Mouse (Mus musculus): ENCODE measurements around the gene Zdhhc13.

DNA sequence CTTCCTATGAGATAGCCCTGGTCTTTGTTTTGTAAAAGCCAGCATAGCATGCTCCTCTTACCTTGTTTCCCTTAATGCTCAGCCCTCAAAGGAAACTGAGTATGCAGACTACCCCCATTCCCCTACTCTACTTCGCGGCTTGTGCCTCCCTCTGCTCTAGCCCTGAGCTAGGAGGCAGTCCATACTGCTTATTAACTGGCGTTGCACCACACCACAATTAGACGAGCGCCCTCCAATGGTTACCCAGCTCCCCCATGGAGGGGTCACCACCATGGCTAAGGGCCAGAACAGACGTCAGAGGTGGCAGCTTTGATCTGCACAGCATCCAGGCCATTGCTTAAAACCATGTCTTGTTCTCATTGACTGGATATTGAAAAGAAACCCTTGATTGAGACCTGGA is 58.0 kb downstream of the Zdhhc13 start:
- no peak for TF ChIP-seq POLR2A (IDR thresholded peaks at IDR 0.05; ENCODE audit: borderline replicate concordance, control insufficient read depth, low read depth, low read length)
- no peak for TF ChIP-seq CTCF (IDR thresholded peaks at IDR 0.05; ENCODE audit: control insufficient read depth, insufficient read depth, low read length)

All from bone marrow, adult 2 months (tissue).